Mouse (Mus musculus): ENCODE results near the gene Ucp2. TPM values are rescaled to one million over a fixed set of nuclear protein-coding genes. Genes with fewer than 3 reads are reported as not detected.
"Not testable (repeated sequence)": the region's sequence is repeated elsewhere in the genome, so short reads cannot be mapped to it uniquely, and the experiment has no call there.

Ucp2 gene
- polyA plus RNA-seq, 1 experiment from 2014 or later = 127 TPM

DNA sequence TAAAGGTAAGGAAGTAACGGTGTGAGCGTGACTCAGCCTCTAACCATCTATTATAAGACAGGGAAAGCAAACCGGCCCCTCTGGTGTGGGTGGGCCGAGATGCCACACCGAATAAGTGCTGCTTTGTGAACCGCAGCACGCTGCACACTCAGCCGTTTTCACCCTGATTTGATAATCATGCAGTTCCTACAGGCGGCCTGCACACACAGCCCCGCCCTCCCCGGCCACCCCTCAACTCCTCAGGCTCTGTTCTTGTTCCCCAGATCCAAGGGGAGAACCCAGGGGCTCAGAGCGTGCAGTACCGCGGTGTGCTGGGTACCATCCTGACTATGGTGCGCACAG lies 13.3 kb upstream of the Ucp2 start:
- H3K27ac ChIP-seq (replicated peaks in 1 of 2; ENCODE audit: control insufficient read depth in 1 of 2, insufficient read depth in 1 of 2, low read depth in 2 of 2, low read length in 2 of 2) = no peak overlapping the region
- no peaks in the 10 kb centered on the region for H3K36me3 ChIP-seq (ENCODE audit: control insufficient read depth, insufficient read depth, low read length)
- H3K9me3 ChIP-seq (ENCODE audit: control insufficient read depth, low read length) = no peaks in the 10 kb centered on the region
- H3K27me3 ChIP-seq (ENCODE audit: control insufficient read depth, insufficient read depth, low read length) = no peaks in the 10 kb centered on the region
- peaks cover 3 to 6% of the 10 kb centered on the region in 2 experiments for H3K4me1 ChIP-seq (ENCODE audit: control insufficient read depth in 2 of 2, insufficient read depth in 2 of 2, low read length in 2 of 2)
- H3K4me3 ChIP-seq (ENCODE audit: control insufficient read depth in 1 of 2, insufficient read depth in 1 of 2, low read depth in 1 of 2, low read length in 2 of 2) = no peak overlapping the region
- WGBS = 59% methylated on average over 15 of the region's 15 CpGs
- no peak overlapping the region for H3K9ac ChIP-seq (ENCODE audit: low read length)
- no peak overlapping the region for H3K4me2 ChIP-seq (ENCODE audit: low read length)
- ATAC-seq (ENCODE audit: insufficient number of reproducible peaks, insufficient read depth, low FRiP score, low read depth) = no peak

DNA sequence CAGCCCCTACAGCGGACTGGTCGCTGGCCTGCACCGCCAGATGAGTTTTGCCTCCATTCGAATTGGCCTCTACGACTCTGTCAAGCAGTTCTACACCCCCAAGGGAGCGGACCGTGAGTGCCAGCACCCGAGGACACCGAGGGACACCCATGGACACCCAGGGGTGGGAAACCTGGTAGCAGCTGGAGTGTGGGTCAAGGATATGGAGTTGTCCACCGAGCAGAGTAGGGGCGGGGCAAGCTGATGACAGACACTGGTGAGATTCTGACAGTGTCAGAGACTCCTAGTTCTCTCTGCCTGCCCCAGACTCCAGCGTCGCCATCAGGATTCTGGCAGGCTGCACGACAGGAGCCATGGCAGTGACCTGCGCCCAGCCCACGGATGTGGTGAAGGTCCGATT lies 13.0 kb upstream of the Ucp2 start:
- Histone ChIP-seq H3K27ac (replicated peaks in 1 of 2; ENCODE audit: control insufficient read depth in 1 of 2, insufficient read depth in 1 of 2, low read depth in 2 of 2, low read length in 2 of 2) (no peak overlapping the region), H3K4me2 (ENCODE audit: low read length) (no peak overlapping the region), H3K4me3 (ENCODE audit: control insufficient read depth in 1 of 2, insufficient read depth in 1 of 2, low read depth in 1 of 2, low read length in 2 of 2) (no peak overlapping the region), H3K4me1 (ENCODE audit: control insufficient read depth in 2 of 2, insufficient read depth in 2 of 2, low read length in 2 of 2) (peaks cover 0 to 2% of the 10 kb centered on the region in 2 experiments; a peak in 2 of 4 replicates), H3K9ac (ENCODE audit: low read length) (no peak overlapping the region), H3K27me3 (ENCODE audit: control insufficient read depth, insufficient read depth, low read length) (no peaks in the 10 kb centered on the region), H3K36me3 (ENCODE audit: control insufficient read depth, insufficient read depth, low read length) (no peaks in the 10 kb centered on the region), H3K9me3 (ENCODE audit: control insufficient read depth, low read length) (no peaks in the 10 kb centered on the region)
- WGBS = 68% methylated on average over 17 of the region's 17 CpGs
- ATAC-seq (ENCODE audit: insufficient number of reproducible peaks, insufficient read depth, low FRiP score, low read depth) = no peak

DNA sequence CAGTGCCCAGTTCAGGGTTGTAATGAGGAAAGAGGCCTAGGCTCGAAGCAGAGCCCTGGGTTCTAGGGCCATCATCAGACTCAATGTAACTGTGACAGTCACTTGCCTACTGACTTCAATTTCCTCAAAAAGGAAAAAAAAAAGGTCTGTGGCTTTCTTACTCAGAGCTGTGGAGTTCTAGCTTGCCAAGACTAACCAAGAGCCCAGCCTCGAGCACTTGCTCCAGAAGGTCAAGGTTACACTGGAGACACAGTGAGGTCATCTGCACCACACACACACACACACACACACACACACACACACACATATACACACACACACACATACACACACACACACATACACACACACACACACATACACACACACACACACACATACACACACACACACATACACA lies 11.1 kb upstream of the Ucp2 start:
- 95% methylated on average over 1 of the region's 2 CpGs for WGBS
- H3K27me3 ChIP-seq (ENCODE audit: control insufficient read depth, insufficient read depth, low read length); H3K9ac ChIP-seq (ENCODE audit: low read length); H3K4me1 ChIP-seq (ENCODE audit: control insufficient read depth in 2 of 2, insufficient read depth in 2 of 2, low read length in 2 of 2); H3K4me3 ChIP-seq (ENCODE audit: control insufficient read depth in 1 of 2, insufficient read depth in 1 of 2, low read depth in 1 of 2, low read length in 2 of 2); H3K36me3 ChIP-seq (ENCODE audit: control insufficient read depth, insufficient read depth, low read length); H3K9me3 ChIP-seq (ENCODE audit: control insufficient read depth, low read length); H3K4me2 ChIP-seq (ENCODE audit: low read length); H3K27ac ChIP-seq (replicated peaks in 1 of 2; ENCODE audit: control insufficient read depth in 1 of 2, insufficient read depth in 1 of 2, low read depth in 2 of 2, low read length in 2 of 2); ATAC-seq (ENCODE audit: insufficient number of reproducible peaks, insufficient read depth, low FRiP score, low read depth): not testable (repeated sequence)

DNA sequence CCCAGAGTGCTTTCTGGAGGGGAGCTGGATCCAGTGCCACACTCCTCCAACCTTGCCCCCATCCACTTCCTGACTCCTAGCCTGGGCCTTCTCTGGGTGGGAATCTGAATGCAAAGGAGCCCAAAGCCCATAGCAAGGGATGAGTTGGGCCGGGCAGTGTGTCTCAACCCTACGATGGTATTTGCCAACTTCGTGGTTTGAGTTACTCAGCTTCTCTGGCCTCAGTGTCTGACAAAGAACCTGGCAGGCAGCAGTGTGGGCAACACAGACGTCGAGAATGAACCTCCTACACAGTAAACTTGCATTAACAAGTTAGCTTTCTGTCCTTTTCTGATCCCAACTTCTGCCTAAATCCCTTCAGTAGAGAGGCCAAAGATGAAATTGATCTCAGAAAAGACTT lies 8.6 kb upstream of the Ucp2 start:
- no peak for ATAC-seq (ENCODE audit: insufficient number of reproducible peaks, insufficient read depth, low FRiP score, low read depth)
- Histone ChIP-seq H3K4me3 (ENCODE audit: control insufficient read depth in 1 of 2, insufficient read depth in 1 of 2, low read depth in 1 of 2, low read length in 2 of 2) (no peak overlapping the region), H3K9me3 (ENCODE audit: control insufficient read depth, low read length) (no peaks in the 10 kb centered on the region), H3K27ac (replicated peaks in 1 of 2; ENCODE audit: control insufficient read depth in 1 of 2, insufficient read depth in 1 of 2, low read depth in 2 of 2, low read length in 2 of 2) (no peak overlapping the region), H3K4me2 (ENCODE audit: low read length) (no peak overlapping the region), H3K4me1 (ENCODE audit: control insufficient read depth in 2 of 2, insufficient read depth in 2 of 2, low read length in 2 of 2) (peaks cover 5 to 6% of the 10 kb centered on the region in 2 experiments; a peak in 2 of 4 replicates), H3K27me3 (ENCODE audit: control insufficient read depth, insufficient read depth, low read length) (no peaks in the 10 kb centered on the region), H3K9ac (ENCODE audit: low read length) (no peak overlapping the region), H3K36me3 (ENCODE audit: control insufficient read depth, insufficient read depth, low read length) (no peaks in the 10 kb centered on the region)
- WGBS = 82% methylated on average over 5 of the region's 5 CpGs

DNA sequence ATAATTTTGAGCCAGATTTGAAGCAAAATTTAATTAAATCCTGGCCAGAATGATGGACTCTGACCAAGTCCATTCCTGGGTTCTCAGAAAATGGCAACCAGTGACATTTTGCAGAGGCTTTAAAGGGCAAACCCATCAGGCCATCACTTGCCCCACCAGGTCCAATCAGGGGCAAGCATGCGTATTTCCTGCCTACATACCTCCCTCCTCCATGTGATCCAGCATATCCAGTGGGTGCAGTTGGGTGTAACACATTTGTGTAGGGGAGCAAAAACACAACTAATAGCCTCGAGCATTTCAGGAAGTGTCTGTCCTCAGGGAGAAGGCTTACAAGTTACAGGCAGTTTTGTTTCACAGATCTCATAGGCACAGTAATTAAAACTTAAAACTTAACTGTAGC lies 5.8 kb upstream of the Ucp2 start:
- no peak for ATAC-seq (ENCODE audit: insufficient number of reproducible peaks, insufficient read depth, low FRiP score, low read depth)
- peaks cover 5 to 7% of the 10 kb centered on the region in 2 experiments; a peak in 3 of 4 replicates for H3K4me1 ChIP-seq (ENCODE audit: control insufficient read depth in 2 of 2, insufficient read depth in 2 of 2, low read length in 2 of 2)
- no peak overlapping the region for H3K9ac ChIP-seq (ENCODE audit: low read length)
- no peaks in the 10 kb centered on the region for H3K9me3 ChIP-seq (ENCODE audit: control insufficient read depth, low read length)
- H3K4me2 ChIP-seq (ENCODE audit: low read length) = no peak overlapping the region
- WGBS = 70% methylated on average over 2 of the region's 2 CpGs
- H3K27ac ChIP-seq (replicated peaks in 1 of 2; ENCODE audit: control insufficient read depth in 1 of 2, insufficient read depth in 1 of 2, low read depth in 2 of 2, low read length in 2 of 2) = no peak overlapping the region
- no peaks in the 10 kb centered on the region for H3K27me3 ChIP-seq (ENCODE audit: control insufficient read depth, insufficient read depth, low read length)
- no peak overlapping the region for H3K4me3 ChIP-seq (ENCODE audit: control insufficient read depth in 1 of 2, insufficient read depth in 1 of 2, low read depth in 1 of 2, low read length in 2 of 2)
- no peaks in the 10 kb centered on the region for H3K36me3 ChIP-seq (ENCODE audit: control insufficient read depth, insufficient read depth, low read length)

DNA sequence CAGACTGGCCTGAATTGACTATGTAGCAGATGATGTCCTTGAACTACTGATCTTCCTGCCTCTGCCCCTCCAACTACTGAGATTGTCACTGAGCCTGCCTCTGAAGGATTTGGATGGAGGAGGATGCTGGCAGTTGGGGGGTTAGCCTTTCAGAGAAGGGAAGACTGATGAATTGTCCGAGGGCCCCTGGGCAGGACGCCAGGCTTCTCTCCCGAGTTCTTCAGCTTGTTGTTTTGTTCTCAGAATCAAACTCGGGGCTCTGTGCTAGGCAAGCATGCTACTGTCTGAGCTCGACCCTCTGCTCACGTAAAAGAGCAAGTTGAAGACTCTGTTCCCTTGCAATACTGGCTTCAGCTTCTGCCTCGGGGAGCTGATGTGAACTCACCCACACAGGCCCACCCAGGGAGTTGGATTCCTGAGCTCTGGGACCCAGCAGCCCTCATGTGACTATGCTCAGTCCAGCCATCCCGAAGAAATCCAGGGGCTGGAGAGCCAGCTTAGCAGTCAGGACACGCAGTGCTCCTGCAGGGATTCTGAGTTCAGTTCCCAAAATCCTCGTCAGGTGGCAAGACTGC lies 4.6 kb upstream of the Ucp2 start:
- Histone ChIP-seq H3K9me3 (ENCODE audit: control insufficient read depth, low read length) (no peaks in the 10 kb centered on the region), H3K27ac (replicated peaks in 1 of 2; ENCODE audit: control insufficient read depth in 1 of 2, insufficient read depth in 1 of 2, low read depth in 2 of 2, low read length in 2 of 2) (no peak overlapping the region), H3K36me3 (ENCODE audit: control insufficient read depth, insufficient read depth, low read length) (no peaks in the 10 kb centered on the region), H3K4me3 (ENCODE audit: control insufficient read depth in 1 of 2, insufficient read depth in 1 of 2, low read depth in 1 of 2, low read length in 2 of 2) (no peak overlapping the region), H3K4me2 (ENCODE audit: low read length) (no peak overlapping the region), H3K4me1 (ENCODE audit: control insufficient read depth in 2 of 2, insufficient read depth in 2 of 2, low read length in 2 of 2) (peaks cover 11 to 20% of the 10 kb centered on the region in 2 experiments; a peak in 3 of 4 replicates), H3K27me3 (ENCODE audit: control insufficient read depth, insufficient read depth, low read length) (no peaks in the 10 kb centered on the region), H3K9ac (ENCODE audit: low read length) (peak overlapping the region; percentile 35; the same call in 1 of the 2 replicates)
- WGBS = 28% methylated on average over 10 of the region's 10 CpGs
- ATAC-seq (ENCODE audit: insufficient number of reproducible peaks, insufficient read depth, low FRiP score, low read depth) = no peak

DNA sequence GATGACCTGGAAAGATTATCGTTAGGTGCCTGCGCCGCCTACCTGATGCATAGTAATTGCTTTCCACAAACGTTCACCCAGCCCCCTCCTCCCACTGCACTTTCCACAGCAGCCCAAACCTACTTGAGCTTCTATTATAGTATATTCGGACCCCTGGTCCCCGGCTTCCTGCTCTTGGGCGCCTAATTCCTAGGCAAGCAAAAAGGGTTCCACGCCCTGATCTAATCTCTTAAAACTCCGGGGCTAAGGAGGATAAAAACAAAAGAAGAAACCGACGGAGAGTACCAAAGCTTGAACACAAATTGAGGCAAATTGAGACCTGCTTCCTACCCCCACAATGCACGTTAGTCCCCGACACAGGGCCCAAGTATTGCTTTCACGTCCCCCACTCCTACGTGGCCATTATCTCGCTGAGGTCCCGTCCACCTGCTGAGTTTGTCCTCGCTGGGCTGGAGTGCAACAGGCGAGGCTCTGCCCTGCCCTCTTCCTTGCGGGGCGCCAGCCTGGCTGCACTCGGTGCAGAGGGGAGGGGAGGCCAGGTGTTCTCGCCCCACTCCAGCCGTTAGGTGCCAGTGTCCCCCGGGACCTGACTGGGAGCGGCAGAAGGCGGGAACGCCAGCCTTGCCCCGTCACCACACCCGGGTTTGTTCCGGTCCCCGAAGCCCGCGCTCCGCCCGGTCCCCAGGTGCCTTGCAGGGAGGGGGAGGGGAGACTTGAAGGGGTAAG lies 583 bp upstream of the Ucp2 start:
- Histone ChIP-seq H3K9ac (ENCODE audit: low read length) (peak overlapping the region; percentile 74), H3K4me2 (ENCODE audit: low read length) (peak overlapping the region; percentile 97), H3K27ac (replicated peaks in 1 of 2; ENCODE audit: control insufficient read depth in 1 of 2, insufficient read depth in 1 of 2, low read depth in 2 of 2, low read length in 2 of 2) (peak overlapping the region in 1 of 2 experiments; percentile 87; a peak in 1 of 4 replicates), H3K9me3 (ENCODE audit: control insufficient read depth, low read length) (no peaks in the 10 kb centered on the region), H3K4me1 (ENCODE audit: control insufficient read depth in 2 of 2, insufficient read depth in 2 of 2, low read length in 2 of 2) (peaks cover 35 to 49% of the 10 kb centered on the region in 2 experiments), H3K27me3 (ENCODE audit: control insufficient read depth, insufficient read depth, low read length) (no peaks in the 10 kb centered on the region), H3K36me3 (ENCODE audit: control insufficient read depth, insufficient read depth, low read length) (peaks cover 16% of the 10 kb centered on the region), H3K4me3 (ENCODE audit: control insufficient read depth in 1 of 2, insufficient read depth in 1 of 2, low read depth in 1 of 2, low read length in 2 of 2) (peak overlapping the region; percentile 52 to 63)
- WGBS = 3% methylated on average over 36 of the region's 36 CpGs
- peak; percentile 31 for ATAC-seq (ENCODE audit: insufficient number of reproducible peaks, insufficient read depth, low FRiP score, low read depth)
